In genomic region chr4:148504497-148504959, GRCm38 (mm10) we compare ENCODE assay signal across 8 mouse cellular contexts. TPM values are rescaled to one million over a fixed set of nuclear protein-coding genes. Genes with fewer than 3 reads are reported as not detected.
DNase-seq lines count a peak whose midpoint lies in the region; ATAC-seq and TF ChIP-seq lines count a peak whose summit lies in the region.

No protein-coding gene starts in this region.

- 29% methylated on average over 8 of the region's 8 CpGs for WGBS in hindbrain, postnatal 0 days
- WGBS in limb, embryonic 13.5 days = 4% methylated on average over 8 of the region's 8 CpGs
- 44% methylated on average over 8 of the region's 8 CpGs for WGBS in stomach, postnatal 0 days

- DNase-seq in embryo, embryonic 10 days (ENCODE audit: low spot score) = peak; percentile 42
- no peak for DNase-seq in embryo, embryonic 9.5 days (ENCODE audit: extremely low spot score)
- DNase-seq in MN1 (ENCODE audit: low spot score) = peak; percentile 54
- DNase-seq in embryo, embryonic 11 days = peak; percentile 54
- peak; percentile 73 for DNase-seq in hindbrain, postnatal 0 days (ENCODE audit: low spot score)
- peak; percentile 12 for DNase-seq in stomach, postnatal 0 days (ENCODE audit: low spot score)

- H3K27me3 ChIP-seq in hindbrain, postnatal 0 days (ENCODE audit: insufficient read depth, low read length) = no peaks in the 10 kb centered on the region
- no peaks in the 10 kb centered on the region for H3K27me3 ChIP-seq in limb, embryonic 13.5 days
- no peaks in the 10 kb centered on the region for H3K27me3 ChIP-seq in stomach, postnatal 0 days (ENCODE audit: control insufficient read depth, insufficient read depth, low read length)

- H3K9me3 ChIP-seq in hindbrain, postnatal 0 days (ENCODE audit: low read length) = no peaks in the 10 kb centered on the region
- H3K9me3 ChIP-seq in limb, embryonic 13.5 days = 0 out of 2 replicates have a peak, but pooled peaks cover 4% of the 10 kb centered on the region
- no peaks in the 10 kb centered on the region for H3K9me3 ChIP-seq in stomach, postnatal 0 days (ENCODE audit: control insufficient read depth, low read length)

- H3K4me3 ChIP-seq in hindbrain, postnatal 0 days (ENCODE audit: low read length) = no peak overlapping the region
- H3K4me3 ChIP-seq in limb, embryonic 13.5 days = no peak overlapping the region
- no peak overlapping the region for H3K4me3 ChIP-seq in stomach, postnatal 0 days (ENCODE audit: low read depth, low read length)

- no peak for TF ChIP-seq CTCF in hindbrain, postnatal 0 days (IDR thresholded peaks at IDR 0.05; ENCODE audit: low read depth)
- no peak for TF ChIP-seq CTCF in stomach, postnatal 0 days (IDR thresholded peaks at IDR 0.05; ENCODE audit: low read depth)

- H3K4me2 ChIP-seq in hindbrain, postnatal 0 days (ENCODE audit: low read depth, low read length) = no peak overlapping the region
- no peak overlapping the region for H3K4me2 ChIP-seq in limb, embryonic 13.5 days (replicated peaks)
- H3K4me2 ChIP-seq in stomach, postnatal 0 days (replicated peaks; ENCODE audit: low read depth) = no peak overlapping the region

- H3K9ac ChIP-seq in hindbrain, postnatal 0 days (replicated peaks; ENCODE audit: low read length) = no peak overlapping the region
- H3K9ac ChIP-seq in limb, embryonic 13.5 days = no peak overlapping the region
- no peak overlapping the region for H3K9ac ChIP-seq in stomach, postnatal 0 days (ENCODE audit: low read length)

- H3K4me1 ChIP-seq in hindbrain, postnatal 0 days (ENCODE audit: insufficient read depth, low read length) = no peaks in the 10 kb centered on the region
- H3K4me1 ChIP-seq in limb, embryonic 13.5 days = peaks cover 13% of the 10 kb centered on the region
- no peaks in the 10 kb centered on the region for H3K4me1 ChIP-seq in stomach, postnatal 0 days (replicated peaks; ENCODE audit: control insufficient read depth, insufficient read depth)

- H3K27ac ChIP-seq in hindbrain, postnatal 0 days = peak overlapping the region; percentile 27; the same call in 1 of the 2 replicates
- peak overlapping the region; percentile 10; the same call in 1 of the 2 replicates for H3K27ac ChIP-seq in limb, embryonic 13.5 days
- H3K27ac ChIP-seq in stomach, postnatal 0 days (replicated peaks) = no peak overlapping the region

- TF ChIP-seq EP300 in stomach, postnatal 0 days (optimal IDR thresholded peaks at IDR 0.05) = no peak

- peaks cover 25% of the 10 kb centered on the region for H3K36me3 ChIP-seq in hindbrain, postnatal 0 days (ENCODE audit: insufficient read depth, low read length)
- peaks cover 67% of the 10 kb centered on the region for H3K36me3 ChIP-seq in limb, embryonic 13.5 days
- peaks cover 4% of the 10 kb centered on the region; the same call in 1 of the 2 replicates for H3K36me3 ChIP-seq in stomach, postnatal 0 days (ENCODE audit: control insufficient read depth, insufficient read depth, low read length)

- peak; percentile 71 for ATAC-seq in hindbrain, postnatal 0 days
- peak; percentile 34; the same call in 1 of the 2 replicates for ATAC-seq in limb, embryonic 13.5 days (ENCODE audit: low FRiP score, low read depth)
- ATAC-seq in stomach, postnatal 0 days (ENCODE audit: low FRiP score, low TSS enrichment) = peak; percentile 21; the same call in 1 of the 2 replicates
- no peak for ATAC-seq in megakaryocyte, adult 5-6 weeks (ENCODE audit: poor library complexity, severe bottlenecking)

RNA-seq across cellular contexts. Expression of gene Angptl7, which starts 4.3 kb away (rescaled TPM):
- 0.21 TPM in 1 of 2 replicates, not detected in the other for total RNA-seq in hindbrain, postnatal 0 days (2014; rRNA removed)
- 0.31 and 0.44 TPM in 2 replicates for polyA plus RNA-seq in hindbrain, postnatal 0 days (2015; fragmentation: Nextera tagmentation; extraction: Ambion mirVana)
- polyA plus RNA-seq in limb, embryonic 13.5 days (2015; fragmentation: Nextera tagmentation; extraction: Ambion mirVana) = 1.3 and 2.0 TPM in 2 replicates
- polyA plus RNA-seq in stomach, postnatal 0 days (2015; fragmentation: Nextera tagmentation; extraction: Ambion mirVana) = 1.2 and 1.3 TPM in 2 replicates
- not detected in 2 replicates for total RNA-seq in megakaryocyte, adult 5-6 weeks (2015)
- total RNA-seq in megakaryocyte, adult 5-6 weeks (2017) = not detected in 2 replicates

RNA-seq across cellular contexts. Expression of gene Exosc10, which starts 53.7 kb away (rescaled TPM):
- 69.5 and 72.0 TPM in 2 replicates for total RNA-seq in hindbrain, postnatal 0 days (2014; rRNA removed)
- 67.8 and 68.1 TPM in 2 replicates for polyA plus RNA-seq in hindbrain, postnatal 0 days (2015; fragmentation: Nextera tagmentation; extraction: Ambion mirVana)
- 103 TPM in 2 replicates for polyA plus RNA-seq in limb, embryonic 13.5 days (2015; fragmentation: Nextera tagmentation; extraction: Ambion mirVana)
- 30.0 and 35.2 TPM in 2 replicates for polyA plus RNA-seq in stomach, postnatal 0 days (2015; fragmentation: Nextera tagmentation; extraction: Ambion mirVana)
- 47.0 and 48.7 TPM in 2 replicates for total RNA-seq in megakaryocyte, adult 5-6 weeks (2015)
- 42.4 and 42.8 TPM in 2 replicates for total RNA-seq in megakaryocyte, adult 5-6 weeks (2017)

RNA-seq across cellular contexts. Expression of gene Mtor, which starts 56.1 kb away (rescaled TPM):
- total RNA-seq in hindbrain, postnatal 0 days (2014; rRNA removed) = 56.0 and 58.2 TPM in 2 replicates
- 29.2 and 29.9 TPM in 2 replicates for polyA plus RNA-seq in hindbrain, postnatal 0 days (2015; fragmentation: Nextera tagmentation; extraction: Ambion mirVana)
- 15.8 and 16.5 TPM in 2 replicates for polyA plus RNA-seq in limb, embryonic 13.5 days (2015; fragmentation: Nextera tagmentation; extraction: Ambion mirVana)
- polyA plus RNA-seq in stomach, postnatal 0 days (2015; fragmentation: Nextera tagmentation; extraction: Ambion mirVana) = 14.7 and 15.4 TPM in 2 replicates
- 14.2 and 14.3 TPM in 2 replicates for total RNA-seq in megakaryocyte, adult 5-6 weeks (2015)
- 10.8 and 13.6 TPM in 2 replicates for total RNA-seq in megakaryocyte, adult 5-6 weeks (2017)

RNA-seq across cellular contexts. Expression of gene Ubiad1, which starts 60.0 kb away (rescaled TPM):
- total RNA-seq in hindbrain, postnatal 0 days (2014; rRNA removed) = 22.2 and 25.8 TPM in 2 replicates
- polyA plus RNA-seq in hindbrain, postnatal 0 days (2015; fragmentation: Nextera tagmentation; extraction: Ambion mirVana) = 12.8 and 13.1 TPM in 2 replicates
- polyA plus RNA-seq in limb, embryonic 13.5 days (2015; fragmentation: Nextera tagmentation; extraction: Ambion mirVana) = 21.3 and 23.1 TPM in 2 replicates
- 9.5 and 10.3 TPM in 2 replicates for polyA plus RNA-seq in stomach, postnatal 0 days (2015; fragmentation: Nextera tagmentation; extraction: Ambion mirVana)
- total RNA-seq in megakaryocyte, adult 5-6 weeks (2015) = 5.6 and 7.6 TPM in 2 replicates
- total RNA-seq in megakaryocyte, adult 5-6 weeks (2017) = 6.4 and 7.7 TPM in 2 replicates
